Mouse (Mus musculus) spleen, embryonic (tissue): ENCODE measurements around the gene Zfp747.
"Not testable (repeated sequence)": the region's sequence is repeated elsewhere in the genome, so short reads cannot be mapped to it uniquely, and the experiment has no call there.

Experiments
- CTCF ChIA-PET: fragments of 350-600 bp; sonication (Branson Sonifier 250); formaldehyde crosslinking; loops from one replicate; lab custom pipeline; 2022; lab: Charles Lee

Gene Zfp747

GRCm38 (mm10) chr7:127375271-127376245, at the start of gene Zfp747:
Gene Zfp747, minus strand, starts transcription at chr7:127376050.
- CTCF ChIA-PET, result not testable (repeated sequence)

- CTCF ChIA-PET, result no interaction called here
These were observed 49.4 kb upstream of the Zfp747 start for GRCm38 (mm10) chr7:127425291-127425690.

- CTCF ChIA-PET, result interaction anchor here (0.7 kb wide), 1 partner anchor 1284 kb away, joined by 4 read pairs; no protein-coding TSS in a partner anchor
These were observed 46.4 kb upstream of the Zfp747 start for GRCm38 (mm10) chr7:127422247-127422646.

GRCm38 (mm10) chr7:127421388-127422191, 45.7 kb upstream of the Zfp747 start, which contains the start of gene Zfp688:
Gene Zfp688, minus strand, starts transcription at chr7:127422068.
- CTCF ChIA-PET, result interaction anchor here (0.6 to 0.8 kb wide), 3 partner anchors 66 to 462 kb away, joined by 3 to 6 read pairs (median 3); no protein-coding TSS in a partner anchor

GRCm38 (mm10) chr7:127411418-127411817, 35.6 kb upstream of the Zfp747 start:
- CTCF ChIA-PET, result no interaction called here

GRCm38 (mm10) chr7:127406002-127406987, 30.4 kb upstream of the Zfp747 start, which contains the start of gene Zfp764:
Gene Zfp764, minus strand, starts transcription at chr7:127406822.
- CTCF ChIA-PET, result not testable (repeated sequence)

GRCm38 (mm10) chr7:127404101-127404500, 28.3 kb upstream of the Zfp747 start:
- CTCF ChIA-PET, result not testable (repeated sequence)

GRCm38 (mm10) chr7:127402980-127403379, 27.1 kb upstream of the Zfp747 start:
- CTCF ChIA-PET, result no interaction called here

- CTCF ChIA-PET, result no interaction called here
These were observed 24.5 kb upstream of the Zfp747 start for GRCm38 (mm10) chr7:127400355-127400754.

- CTCF ChIA-PET, result interaction anchor here (0.5 to 0.7 kb wide), 5 partner anchors 10 to 523 kb away, joined by 3 to 7 read pairs (median 5); no protein-coding TSS in a partner anchor
These were observed 18.1 kb upstream of the Zfp747 start for GRCm38 (mm10) chr7:127393944-127394333.

- CTCF ChIA-PET, result interaction anchor here (0.5 to 0.6 kb wide), 4 partner anchors 9 to 522 kb away, joined by 3 to 7 read pairs (median 5); no protein-coding TSS in a partner anchor
These were observed 17.5 kb upstream of the Zfp747 start, which contains the start of gene E430018J23Rik for GRCm38 (mm10) chr7:127393157-127393943. Gene E430018J23Rik, minus strand, starts transcription at chr7:127393629.

- CTCF ChIA-PET, result no interaction called here
These were observed 16.5 kb upstream of the Zfp747 start for GRCm38 (mm10) chr7:127392251-127392824.

- CTCF ChIA-PET, result no interaction called here
These were observed 15.7 kb upstream of the Zfp747 start for GRCm38 (mm10) chr7:127391538-127391937.

GRCm38 (mm10) chr7:127390306-127390705, 14.5 kb upstream of the Zfp747 start:
- CTCF ChIA-PET, result no interaction called here

- CTCF ChIA-PET, result not testable (repeated sequence)
These were observed 12.4 kb upstream of the Zfp747 start for GRCm38 (mm10) chr7:127388201-127388600.

- CTCF ChIA-PET, result interaction anchor here (0.5 to 0.7 kb wide), 2 partner anchors 110 to 582 kb away, joined by 5 to 6 read pairs; no protein-coding TSS in a partner anchor
These were observed 11.0 kb upstream of the Zfp747 start, which contains the start of gene 9130019O22Rik for GRCm38 (mm10) chr7:127386641-127387392. Gene 9130019O22Rik, minus strand, starts transcription at chr7:127387166.

GRCm38 (mm10) chr7:127385560-127385959, 9.7 kb upstream of the Zfp747 start:
- CTCF ChIA-PET, result interaction anchor here (0.6 kb wide), 1 partner anchor 22 kb away, joined by 3 read pairs; no protein-coding TSS in a partner anchor

- CTCF ChIA-PET, result no interaction called here
These were observed 2.6 kb upstream of the Zfp747 start for GRCm38 (mm10) chr7:127378310-127378921.
